Comparison of ENCODE assay signal across 8 mouse cellular contexts in the genomic region with DNA sequence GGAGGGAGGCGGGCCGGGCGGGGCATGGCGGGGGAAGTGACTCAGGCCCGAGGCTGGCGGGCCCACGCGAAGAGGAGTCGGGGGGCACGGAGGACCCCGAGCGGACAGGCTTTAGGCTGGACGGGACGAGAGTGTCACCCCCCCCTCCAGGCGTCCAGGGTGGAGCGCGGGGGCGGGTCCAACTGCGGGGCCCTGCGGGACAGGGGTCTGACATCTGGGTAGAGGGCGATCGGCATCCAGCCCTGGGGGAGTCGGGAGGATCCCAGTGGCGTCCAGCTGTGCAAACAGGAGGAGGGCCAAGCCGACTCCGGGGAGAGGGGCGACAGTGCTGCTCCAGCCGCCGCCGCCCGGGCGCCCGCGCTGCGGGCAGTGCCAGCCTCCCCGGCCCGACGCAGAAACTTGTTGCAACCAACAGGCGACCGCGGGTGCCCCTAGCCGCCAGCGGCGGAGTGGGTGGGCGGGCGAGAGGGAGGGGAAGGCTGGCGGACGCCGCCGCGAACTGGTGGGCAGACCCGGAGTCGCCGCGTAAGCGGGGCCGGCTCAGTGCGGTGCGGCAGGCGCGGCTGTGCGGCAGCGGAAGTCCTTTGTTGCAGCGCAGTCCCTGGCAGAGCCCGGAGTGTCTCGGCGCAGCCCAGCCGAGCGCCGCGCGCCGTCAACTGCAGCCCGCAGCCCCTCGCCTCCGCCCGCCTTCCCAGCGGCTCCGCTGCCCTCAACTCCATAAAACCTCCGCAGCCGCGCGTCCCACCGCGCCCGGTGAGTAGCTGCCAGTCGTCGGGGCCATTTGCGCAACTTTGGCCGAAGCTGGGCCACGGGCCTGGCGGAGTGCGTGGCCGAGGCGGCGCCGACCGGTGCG. TPM values are rescaled to one million over a fixed set of nuclear protein-coding genes. Genes with fewer than 3 reads are reported as not detected.
DNase-seq lines count a peak whose midpoint lies in the region; ATAC-seq and TF ChIP-seq lines count a peak whose summit lies in the region.

Zbtb1 (plus strand) TSS at position 289 of the 853 bp plus-strand sequence.

- H3K36me3 ChIP-seq in hindbrain, postnatal 0 days (ENCODE audit: insufficient read depth, low read length) = no peaks in the 10 kb centered on the region

- no peaks in the 10 kb centered on the region for H3K9me3 ChIP-seq in hindbrain, postnatal 0 days (ENCODE audit: low read length)

- H3K27me3 ChIP-seq in hindbrain, postnatal 0 days (ENCODE audit: insufficient read depth, low read length) = no peaks in the 10 kb centered on the region

- H3K4me3 ChIP-seq in gastrocnemius, adult 2 months = peak within 1 kb of the TSS; percentile 100
- peak within 1 kb of the TSS; percentile 86 for H3K4me3 ChIP-seq in hindbrain, postnatal 0 days (ENCODE audit: low read length)

- TF ChIP-seq CTCF in gastrocnemius, adult 2 months (IDR thresholded peaks at IDR 0.05) = peak; percentile 15; the same call in 1 of the 2 replicates
- peak; percentile 19 for TF ChIP-seq CTCF in hindbrain, postnatal 0 days (IDR thresholded peaks at IDR 0.05; ENCODE audit: low read depth)

- H3K4me1 ChIP-seq in hindbrain, postnatal 0 days (ENCODE audit: insufficient read depth, low read length) = peaks cover 11% of the 10 kb centered on the region

- WGBS in hindbrain, postnatal 0 days = under 1% methylated on average over 75 of the region's 99 CpGs

- intact Hi-C loops in gastrocnemius, adult 2 months (cut with DNase I) = loop anchor here (1.0 kb wide), 1 partner anchor 34 kb away; the partner anchor contains the start of gene Hspa2
- intact Hi-C loops in left cerebral cortex, postnatal 10 days (cut with DNase I) = loop anchor here (10.0 kb wide), 2 partner anchors 105 to 225 kb away; no protein-coding TSS in a partner anchor

- peak within 1 kb of the TSS; percentile 89 for H3K9ac ChIP-seq in hindbrain, postnatal 0 days (replicated peaks; ENCODE audit: low read length)

- peak; percentile 47 for DNase-seq in WW6 (ENCODE audit: low read depth, low spot score)
- DNase-seq in cerebellum, postnatal 4 days (ENCODE audit: low spot score in 2 of 2) = peak; percentile 54 to 78
- DNase-seq in gastrocnemius, adult 2 months = peak; percentile 89
- peak; percentile 82 for DNase-seq in hindbrain, postnatal 0 days (ENCODE audit: low spot score)
- DNase-seq in left cerebral cortex, postnatal 10 days (ENCODE audit: extremely low spot score in 1 of 2, low spot score in 2 of 2) = peak; percentile 65 to 92
- peak; percentile 80 for DNase-seq in right cerebral cortex, postnatal 14 days
- peak; percentile 75 for DNase-seq in urinary bladder, postnatal 25 days (ENCODE audit: low spot score)

- H3K27ac ChIP-seq in gastrocnemius, adult 2 months = peak within 1 kb of the TSS; percentile 98
- peak within 1 kb of the TSS; percentile 99 for H3K27ac ChIP-seq in hindbrain, postnatal 0 days

- H3K4me2 ChIP-seq in hindbrain, postnatal 0 days (ENCODE audit: low read depth, low read length) = peak within 1 kb of the TSS; percentile 77

- ATAC-seq in hindbrain, postnatal 0 days = peak; percentile 57
- ATAC-seq in megakaryocyte progenitor cell, adult 5-6 weeks (replicated peaks; ENCODE audit: poor library complexity) = peak; percentile 33

RNA-seq across cellular contexts. Expression of gene Zbtb1, which starts in this region (rescaled TPM):
- total RNA-seq in gastrocnemius, adult 2 months (2021) = 1 to 10 TPM; 3.6 to 4.3 TPM
- total RNA-seq in hindbrain, postnatal 0 days (2014; rRNA removed) = 3.3 and 3.6 TPM in 2 replicates
- polyA plus RNA-seq in hindbrain, postnatal 0 days (2015; fragmentation: Nextera tagmentation; extraction: Ambion mirVana) = 3.0 and 3.1 TPM in 2 replicates
- total RNA-seq in left cerebral cortex, postnatal 10 days (2021) = 1 to 10 TPM; 4.1 TPM
- 14.8 and 17.7 TPM in 2 replicates for total RNA-seq in megakaryocyte progenitor cell, adult 5-6 weeks (2015)
- 12.7 and 18.0 TPM in 2 replicates for total RNA-seq in megakaryocyte progenitor cell, adult 5-6 weeks (2017)

Comparison
In these comparisons a context has a peak if more than half of its experiments do, and no peak if none do; other contexts are left out.
1. Peak in every context shown above with its lines: DNase-seq, ATAC-seq, H3K4me3 ChIP-seq and H3K27ac ChIP-seq.